Mouse (Mus musculus): ENCODE results near the gene Il6st. TPM values are rescaled to one million over a fixed set of nuclear protein-coding genes. Genes with fewer than 3 reads are reported as not detected.
"Not testable (repeated sequence)": the region's sequence is repeated elsewhere in the genome, so short reads cannot be mapped to it uniquely, and the experiment has no call there.

Il6st gene
- total RNA-seq (2014; fragmentation: Nextera tagmentation) (2.3 and 5.9 TPM in 2 replicates), total RNA-seq (2017) (0.34 and 1.8 TPM in 2 replicates)

- peak; percentile 97 for ATAC-seq (replicated peaks; ENCODE audit: low FRiP score, low TSS enrichment, poor library complexity, severe bottlenecking)
Observed at GRCm38 (mm10) chr13:112463868-112464625, at the start of gene Il6st. TSS of gene Il6st (plus strand) at chr13:112464070.

GRCm38 (mm10) chr13:112415896-112416295 lies 48.0 kb upstream of the Il6st start:
- ATAC-seq (replicated peaks; ENCODE audit: low FRiP score, low TSS enrichment, poor library complexity, severe bottlenecking) = no peak

GRCm38 (mm10) chr13:112416410-112417162 lies 47.3 kb upstream of the Il6st start:
- no peak for ATAC-seq (replicated peaks; ENCODE audit: low FRiP score, low TSS enrichment, poor library complexity, severe bottlenecking)

- ATAC-seq (replicated peaks; ENCODE audit: low FRiP score, low TSS enrichment, poor library complexity, severe bottlenecking) = no peak
Observed at GRCm38 (mm10) chr13:112417163-112417523, 46.7 kb upstream of the Il6st start.

- no peak for ATAC-seq (replicated peaks; ENCODE audit: low FRiP score, low TSS enrichment, poor library complexity, severe bottlenecking)
Observed at GRCm38 (mm10) chr13:112417861-112418423, 45.9 kb upstream of the Il6st start.

GRCm38 (mm10) chr13:112418595-112418994 lies 45.3 kb upstream of the Il6st start:
- no peak for ATAC-seq (replicated peaks; ENCODE audit: low FRiP score, low TSS enrichment, poor library complexity, severe bottlenecking)

GRCm38 (mm10) chr13:112424212-112424611 lies 39.7 kb upstream of the Il6st start:
- no peak for ATAC-seq (replicated peaks; ENCODE audit: low FRiP score, low TSS enrichment, poor library complexity, severe bottlenecking)

- ATAC-seq (replicated peaks; ENCODE audit: low FRiP score, low TSS enrichment, poor library complexity, severe bottlenecking) = no peak
Observed at GRCm38 (mm10) chr13:112424635-112425034, 39.2 kb upstream of the Il6st start.

- no peak for ATAC-seq (replicated peaks; ENCODE audit: low FRiP score, low TSS enrichment, poor library complexity, severe bottlenecking)
Observed at GRCm38 (mm10) chr13:112425181-112425654, 38.7 kb upstream of the Il6st start.

GRCm38 (mm10) chr13:112426265-112427135 lies 37.4 kb upstream of the Il6st start:
- ATAC-seq (replicated peaks; ENCODE audit: low FRiP score, low TSS enrichment, poor library complexity, severe bottlenecking) = no peak

- ATAC-seq (replicated peaks; ENCODE audit: low FRiP score, low TSS enrichment, poor library complexity, severe bottlenecking) = not testable (repeated sequence)
Observed at GRCm38 (mm10) chr13:112427136-112427470, 36.8 kb upstream of the Il6st start.

GRCm38 (mm10) chr13:112427521-112427920 lies 36.3 kb upstream of the Il6st start:
- peak; percentile 44; the same call in 1 of the 2 replicates for ATAC-seq (replicated peaks; ENCODE audit: low FRiP score, low TSS enrichment, poor library complexity, severe bottlenecking)

- ATAC-seq (replicated peaks; ENCODE audit: low FRiP score, low TSS enrichment, poor library complexity, severe bottlenecking) = no peak
Observed at GRCm38 (mm10) chr13:112433271-112433670, 30.6 kb upstream of the Il6st start.

- ATAC-seq (replicated peaks; ENCODE audit: low FRiP score, low TSS enrichment, poor library complexity, severe bottlenecking) = no peak
Observed at GRCm38 (mm10) chr13:112435241-112436075, 28.4 kb upstream of the Il6st start.

GRCm38 (mm10) chr13:112436288-112436687 lies 27.6 kb upstream of the Il6st start:
- ATAC-seq (replicated peaks; ENCODE audit: low FRiP score, low TSS enrichment, poor library complexity, severe bottlenecking) = no peak

GRCm38 (mm10) chr13:112438001-112438868 lies 25.6 kb upstream of the Il6st start:
- ATAC-seq (replicated peaks; ENCODE audit: low FRiP score, low TSS enrichment, poor library complexity, severe bottlenecking) = no peak

- ATAC-seq (replicated peaks; ENCODE audit: low FRiP score, low TSS enrichment, poor library complexity, severe bottlenecking) = 0 out of 2 replicates have a peak, but pooled peaks have one; percentile 39
Observed at GRCm38 (mm10) chr13:112439105-112439818, 24.6 kb upstream of the Il6st start.

Data from megakaryocyte-erythroid progenitor cell, adult 5-6 weeks (primary cell).